Mouse (Mus musculus): ENCODE results near the gene Maml2.
A peak's percentile ranks its signal among the peaks of the same experiment; 100 is the strongest.

Maml2 gene

DNA sequence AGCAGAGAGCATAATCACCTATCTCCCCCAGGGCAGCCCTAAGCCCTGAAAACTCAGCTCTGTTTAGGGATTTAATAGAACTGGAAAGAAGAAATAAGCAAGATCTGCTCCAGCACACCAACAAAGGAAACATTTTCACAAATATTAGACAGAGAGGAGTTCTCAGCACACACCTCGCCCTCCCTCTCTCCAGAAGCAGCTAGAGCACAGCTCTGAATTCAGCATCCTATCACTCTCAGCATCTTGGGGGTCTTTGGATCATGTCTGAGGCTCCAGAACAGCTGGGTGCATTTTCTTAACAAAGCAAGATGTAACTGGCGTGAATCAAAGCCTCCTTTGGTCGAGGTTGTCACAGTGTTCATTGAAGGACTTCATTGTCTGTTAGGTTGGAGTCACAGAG is 12.5 kb downstream of the Maml2 start:
- DNase-seq (ENCODE audit: low read depth) = no peak

GRCm38 (mm10) chr9:13311094-13311493 is 13.3 kb downstream of the Maml2 start:
- no peak for DNase-seq (ENCODE audit: low read depth)

GRCm38 (mm10) chr9:13313923-13314322 is 16.2 kb downstream of the Maml2 start:
- no peak for DNase-seq (ENCODE audit: low read depth)

DNA sequence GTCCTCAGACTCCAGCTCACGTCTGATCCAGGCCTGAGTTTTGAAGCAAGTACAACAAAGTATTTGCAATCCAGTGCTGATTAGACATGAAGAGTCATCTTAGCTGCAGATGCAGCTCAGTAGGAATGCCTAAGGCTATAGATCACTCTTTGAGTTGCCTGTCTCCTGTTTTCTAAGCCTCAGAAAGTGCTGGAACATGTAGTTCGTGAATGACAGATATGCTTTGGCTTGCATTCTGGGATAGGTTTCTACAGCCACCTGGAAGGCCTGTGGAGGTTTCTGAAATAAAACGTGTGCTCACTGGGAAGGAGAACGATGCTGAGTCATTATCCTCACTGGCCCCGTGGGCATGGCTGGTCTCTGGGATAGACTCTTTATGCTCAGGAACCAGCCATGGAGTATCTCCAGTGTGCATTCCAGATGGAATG is 16.8 kb downstream of the Maml2 start:
- DNase-seq (ENCODE audit: low read depth) = no peak

DNA sequence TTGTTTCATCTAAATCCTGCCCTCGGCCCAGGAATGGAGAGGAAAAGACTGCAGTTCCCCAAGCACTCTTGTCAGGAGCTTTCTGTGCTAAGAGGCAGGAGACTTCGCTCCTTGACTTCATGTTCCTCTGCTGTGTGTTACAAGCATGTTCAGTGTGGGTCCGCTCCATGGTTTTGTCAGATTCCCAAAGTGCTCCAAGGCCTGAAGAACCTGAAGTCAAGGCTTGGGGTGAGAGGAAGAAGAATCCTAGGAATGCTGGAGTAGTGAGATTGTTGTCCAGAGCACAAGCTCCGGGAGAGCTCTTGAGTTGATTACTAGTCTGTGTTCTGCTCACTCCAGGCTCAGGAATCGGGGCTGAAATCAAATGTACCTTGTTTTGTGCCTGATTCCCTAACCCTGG is 17.6 kb downstream of the Maml2 start:
- DNase-seq (ENCODE audit: low read depth) = no peak

DNA sequence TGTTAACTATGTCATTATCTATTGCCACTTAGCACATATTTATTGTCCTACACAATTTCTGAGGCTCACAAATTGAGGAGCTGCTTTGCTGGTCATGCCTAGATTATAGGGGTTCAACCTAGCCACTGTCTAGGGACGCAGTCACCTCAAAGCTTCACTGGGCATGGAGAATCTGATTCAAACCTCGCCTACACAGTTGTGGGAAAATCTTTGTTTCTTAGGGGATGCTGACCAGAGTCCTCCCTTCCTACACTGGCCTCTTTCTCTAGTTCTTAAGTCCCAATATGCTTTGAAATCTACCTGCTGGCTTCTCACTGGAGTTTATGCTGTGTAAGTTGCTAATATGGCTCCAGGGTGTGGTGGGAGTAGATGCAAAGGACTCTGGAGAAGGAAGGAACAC is 21.8 kb downstream of the Maml2 start:
- DNase-seq (ENCODE audit: low read depth) = no peak

GRCm38 (mm10) chr9:13320800-13321364 is 23.1 kb downstream of the Maml2 start:
- peak; percentile 64 for DNase-seq (ENCODE audit: low read depth)

DNA sequence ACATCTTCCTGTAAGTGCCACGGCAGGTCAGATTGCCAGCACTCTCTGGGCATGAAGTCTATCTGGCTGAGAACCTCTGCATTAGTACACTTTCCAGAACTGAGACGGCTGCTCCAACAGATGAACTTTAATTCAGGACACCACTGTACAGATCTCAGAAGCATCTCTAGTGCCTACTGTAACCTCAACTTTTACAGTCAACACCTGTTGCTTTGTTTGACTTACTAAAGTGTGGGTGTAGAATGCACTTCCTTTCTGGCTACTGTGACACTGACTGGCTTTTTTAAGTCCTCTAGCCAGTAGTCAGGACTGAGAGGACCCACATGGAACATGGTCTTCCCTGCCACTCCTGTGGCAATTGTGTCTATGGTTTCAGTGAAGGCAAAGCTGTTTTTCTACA is 25.3 kb downstream of the Maml2 start:
- DNase-seq (ENCODE audit: low read depth) = peak; percentile 58

GRCm38 (mm10) chr9:13323612-13324011 is 25.9 kb downstream of the Maml2 start:
- DNase-seq (ENCODE audit: low read depth) = peak; percentile 68

GRCm38 (mm10) chr9:13414230-13414766 is 116.5 kb downstream of the Maml2 start:
- DNase-seq (ENCODE audit: low read depth) = no peak

GRCm38 (mm10) chr9:13425031-13425940 is 127.5 kb downstream of the Maml2 start:
- peak; percentile 62 for DNase-seq (ENCODE audit: low read depth)

- no peak for DNase-seq (ENCODE audit: low read depth)
Measured at GRCm38 (mm10) chr9:13429477-13430125, 131.8 kb downstream of the Maml2 start.

- DNase-seq (ENCODE audit: low read depth) = no peak
Measured at GRCm38 (mm10) chr9:13430302-13430701, 132.5 kb downstream of the Maml2 start.

GRCm38 (mm10) chr9:13430744-13431143 is 133.0 kb downstream of the Maml2 start:
- no peak for DNase-seq (ENCODE audit: low read depth)

- no peak for DNase-seq (ENCODE audit: low read depth)
Measured at GRCm38 (mm10) chr9:13431646-13432045, 133.9 kb downstream of the Maml2 start.

- no peak for DNase-seq (ENCODE audit: low read depth)
Measured at GRCm38 (mm10) chr9:13433501-13434090, 135.8 kb downstream of the Maml2 start.

- no peak for DNase-seq (ENCODE audit: low read depth)
Measured at GRCm38 (mm10) chr9:13440911-13441310, 143.2 kb downstream of the Maml2 start.

GRCm38 (mm10) chr9:13442012-13442735 is 144.4 kb downstream of the Maml2 start:
- DNase-seq (ENCODE audit: low read depth) = no peak

DNA sequence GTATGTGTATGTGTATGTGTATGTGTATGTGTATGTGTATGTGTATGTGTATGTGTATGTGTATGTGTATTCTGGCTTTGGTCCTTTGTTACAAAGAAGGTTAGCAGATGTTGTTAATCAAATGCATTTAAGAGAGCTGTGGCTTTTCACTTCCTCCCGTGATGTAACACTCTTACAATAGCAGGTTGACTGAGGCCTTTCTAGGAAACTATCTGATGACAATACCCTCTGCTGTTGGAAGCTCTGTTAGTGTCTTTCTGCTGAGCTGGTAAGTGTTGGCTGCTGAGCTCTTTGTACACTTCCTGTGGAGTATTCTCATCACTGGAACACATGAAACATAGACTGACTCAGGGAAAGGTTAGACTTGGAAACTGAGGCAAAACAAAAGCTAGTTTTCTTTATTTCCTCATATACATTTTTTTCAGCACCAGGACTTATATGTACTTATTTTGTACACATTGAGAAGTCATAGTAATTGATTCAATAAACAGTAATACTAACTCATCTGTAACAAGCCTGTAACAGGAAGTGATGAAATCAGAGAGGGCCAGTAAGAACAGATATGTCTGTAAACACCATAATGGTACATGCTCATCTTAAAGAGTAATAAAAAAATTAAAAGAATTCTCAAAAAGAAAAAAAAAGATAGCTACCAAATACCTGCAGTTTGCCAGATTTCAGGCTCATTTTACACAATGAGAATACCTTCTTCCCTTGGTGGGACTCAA is 145.9 kb downstream of the Maml2 start:
- peak; percentile 88 for DNase-seq (ENCODE audit: low read depth)

GRCm38 (mm10) chr9:13446236-13446635 is 148.5 kb downstream of the Maml2 start:
- DNase-seq (ENCODE audit: low read depth) = peak; percentile 76

Measured in induced T-regulatory cell, adult 2 months (primary cell).